Mouse (Mus musculus) midbrain, postnatal 0 days (tissue): Measurements from ENCODE around the gene Kcnn1. TPM values are rescaled to one million over a fixed set of nuclear protein-coding genes. Genes with fewer than 3 reads are reported as not detected.

Experiments
- ATAC-seq: fragments of 200-750 bp; cut with Nextera tagmentation; 2 replicates; pipeline ENCODE4 v1.8.0; 2017; ENCODE audit warnings: moderate number of reproducible peaks, mild to moderate bottlenecking, moderate TSS enrichment, moderate library complexity; ENCODE audit not compliant: low FRiP score
- DNase-seq: peaks from one replicate; pipeline ENCODE4 v3.0.0-alpha.2; 2015; ENCODE audit warnings: low spot score
- H3K27ac ChIP-seq: fragments of 300-500 bp; sonication (generic); 2 replicates; pipeline ENCODE4 v1.5.1; 2014; ENCODE audit warnings: low read depth, mild to moderate bottlenecking, low read length, mixed read lengths
- H3K27me3 ChIP-seq: fragments of 300-500 bp; sonication (generic); 2 replicates; pipeline ENCODE4 v1.6.1; 2014; ENCODE audit warnings: low read length, control low read depth, mixed read lengths; ENCODE audit not compliant: insufficient read depth
- H3K36me3 ChIP-seq: fragments of 300-500 bp; sonication (generic); 2 replicates; pipeline ENCODE4 v1.6.1; 2014; ENCODE audit warnings: low read length, control low read depth, mixed read lengths; ENCODE audit not compliant: insufficient read depth
- H3K4me1 ChIP-seq: fragments of 300-500 bp; sonication (generic); 2 replicates; pipeline ENCODE4 v1.6.1; 2014; ENCODE audit warnings: mild to moderate bottlenecking, control low read depth, antibody characterized with exemption, low read length, mixed read lengths; ENCODE audit not compliant: insufficient read depth
- H3K4me2 ChIP-seq: fragments of 300-500 bp; sonication (generic); 2 replicates; pipeline ENCODE4 v1.6.1; 2014; ENCODE audit warnings: low read depth, mild to moderate bottlenecking, low read length, mixed read lengths; ENCODE audit not compliant: poor library complexity, severe bottlenecking
- H3K4me3 ChIP-seq: fragments of 300-500 bp; sonication (generic); 2 replicates; pipeline ENCODE4 v1.5.1; 2014; ENCODE audit warnings: low read depth, mild to moderate bottlenecking, low read length, moderate library complexity
- H3K9ac ChIP-seq: fragments of 300-500 bp; sonication (generic); replicated peaks from 2 replicates; pipeline ENCODE4 v1.6.1; 2014; ENCODE audit warnings: mild to moderate bottlenecking, low read length, moderate library complexity, mixed read lengths; ENCODE audit not compliant: poor library complexity, severe bottlenecking
- H3K9me3 ChIP-seq: fragments of 300-500 bp; sonication (generic); 2 replicates; pipeline ENCODE4 v1.6.1; 2016; ENCODE audit warnings: low read length, control low read depth
- CTCF ChIP-seq: IDR thresholded peaks from 2 replicates; pipeline ENCODE4 v1.5.1; 2016; ENCODE audit warnings: antibody characterized with exemption, mild to moderate bottlenecking
- WGBS: fragments of 180-500 bp; shearing (Covaris S2); extraction: QIAGEN DNeasy Blood & Tissue Kit; methylation state at CpG from one replicate; pipeline ENCODE4 v1.1.7; 2014; 5-methylcytosine and 5-hydroxymethylcytosine counted together
- polyA plus RNA-seq: library from polyadenylated mRNA; unstranded; fragments of >200 nt; fragmentation: Nextera tagmentation; extraction: Ambion mirVana; gene quantifications from 2 replicates; pipeline ENCODE4 v1.2.1, GENCODE M21; 2015
- total RNA-seq: library from RNA; depleted of rRNA; stranded (reverse); fragments of >200 nt; gene quantifications from 2 replicates; pipeline ENCODE4 v1.2.3, GENCODE M21; 2014

Kcnn1 gene
- total and polyA plus RNA-seq, 2 experiments from 2014 or later = 10.0 to 32.8 TPM

- H3K27me3 ChIP-seq = 0 out of 2 replicates have a peak, but pooled peaks cover 4% of the 10 kb centered on the region
- no peak for DNase-seq
- H3K27ac ChIP-seq = no peak overlapping the region
- no peaks in the 10 kb centered on the region for H3K36me3 ChIP-seq
- H3K4me1 ChIP-seq = peaks cover 3% of the 10 kb centered on the region; the same call in 1 of the 2 replicates
- H3K4me2 ChIP-seq = no peak overlapping the region
- WGBS = 66% methylated on average over 4 of the region's 4 CpGs
- no peaks in the 10 kb centered on the region for H3K9me3 ChIP-seq
- no peak for TF ChIP-seq CTCF
- no peak overlapping the region for H3K4me3 ChIP-seq
- no peak overlapping the region for H3K9ac ChIP-seq
- ATAC-seq = no peak
Measured at GRCm38 (mm10) chr8:70904532-70904931, 41.5 kb upstream of the Kcnn1 start.

GRCm38 (mm10) chr8:70903582-70903981 lies 40.5 kb upstream of the Kcnn1 start:
- DNase-seq (no peak), ATAC-seq (no peak)
- no peak overlapping the region for H3K4me2 ChIP-seq
- 0 out of 2 replicates have a peak, but pooled peaks cover 4% of the 10 kb centered on the region for H3K27me3 ChIP-seq
- H3K36me3 ChIP-seq = no peaks in the 10 kb centered on the region
- H3K9ac ChIP-seq = no peak overlapping the region
- no peak overlapping the region for H3K4me3 ChIP-seq
- TF ChIP-seq CTCF = no peak
- peaks cover 3% of the 10 kb centered on the region; the same call in 1 of the 2 replicates for H3K4me1 ChIP-seq
- no peaks in the 10 kb centered on the region for H3K9me3 ChIP-seq
- no peak overlapping the region for H3K27ac ChIP-seq

- no peak overlapping the region for H3K4me2 ChIP-seq
- H3K9me3 ChIP-seq = no peaks in the 10 kb centered on the region
- WGBS = 45% methylated on average over 4 of the region's 4 CpGs
- TF ChIP-seq CTCF = no peak
- no peak overlapping the region for H3K4me3 ChIP-seq
- no peak overlapping the region for H3K27ac ChIP-seq
- 0 out of 2 replicates have a peak, but pooled peaks cover 4% of the 10 kb centered on the region for H3K27me3 ChIP-seq
- DNase-seq (no peak), ATAC-seq (no peak)
- H3K9ac ChIP-seq = no peak overlapping the region
- no peaks in the 10 kb centered on the region for H3K36me3 ChIP-seq
- H3K4me1 ChIP-seq = peaks cover 3% of the 10 kb centered on the region; the same call in 1 of the 2 replicates
Measured at GRCm38 (mm10) chr8:70903112-70903511, 40.1 kb upstream of the Kcnn1 start.

GRCm38 (mm10) chr8:70902211-70902610 lies 39.2 kb upstream of the Kcnn1 start:
- H3K9ac ChIP-seq = no peak overlapping the region
- H3K27ac ChIP-seq = no peak overlapping the region
- H3K4me1 ChIP-seq = peaks cover 3% of the 10 kb centered on the region; the same call in 1 of the 2 replicates
- DNase-seq = no peak
- WGBS = 40% methylated on average over 5 of the region's 5 CpGs
- H3K27me3 ChIP-seq = 0 out of 2 replicates have a peak, but pooled peaks cover 4% of the 10 kb centered on the region
- no peak for TF ChIP-seq CTCF
- no peak for ATAC-seq
- no peaks in the 10 kb centered on the region for H3K36me3 ChIP-seq
- no peaks in the 10 kb centered on the region for H3K9me3 ChIP-seq
- no peak overlapping the region for H3K4me3 ChIP-seq
- H3K4me2 ChIP-seq = no peak overlapping the region

GRCm38 (mm10) chr8:70900872-70901387 lies 37.9 kb upstream of the Kcnn1 start:
- DNase-seq (no peak), ATAC-seq (no peak)
- Histone ChIP-seq H3K9ac (no peak overlapping the region), H3K4me2 (no peak overlapping the region), H3K27ac (no peak overlapping the region), H3K36me3 (no peaks in the 10 kb centered on the region), H3K4me3 (no peak overlapping the region), H3K27me3 (0 out of 2 replicates have a peak, but pooled peaks cover 4% of the 10 kb centered on the region), H3K4me1 (0 out of 2 replicates have a peak, but pooled peaks cover 2% of the 10 kb centered on the region), H3K9me3 (no peaks in the 10 kb centered on the region)
- TF ChIP-seq CTCF = no peak
- 80% methylated on average over 2 of the region's 2 CpGs for WGBS

DNA sequence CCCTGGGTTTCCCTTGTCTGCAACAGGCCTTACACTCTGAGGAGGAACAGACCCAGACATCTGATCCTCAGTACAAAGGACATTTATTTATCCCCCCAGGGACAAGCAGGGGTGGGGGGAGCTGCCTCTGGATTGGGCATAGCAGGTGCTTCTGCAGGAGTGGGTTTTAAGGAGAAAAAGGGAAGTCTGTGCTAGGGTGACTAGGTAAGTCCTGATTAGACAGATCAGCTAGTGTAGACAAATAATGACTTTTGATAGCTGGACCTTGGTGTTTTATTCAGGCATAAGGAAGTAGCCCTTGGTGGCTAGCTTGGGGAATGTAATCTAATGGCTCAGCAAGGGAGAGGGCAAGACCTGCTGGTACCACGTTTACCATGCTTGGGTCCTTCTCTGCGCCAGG lies 36.2 kb upstream of the Kcnn1 start:
- TF ChIP-seq CTCF = no peak
- Histone ChIP-seq H3K4me2 (no peak overlapping the region), H3K4me1 (0 out of 2 replicates have a peak, but pooled peaks cover 2% of the 10 kb centered on the region), H3K36me3 (peaks cover 13% of the 10 kb centered on the region), H3K27ac (no peak overlapping the region), H3K4me3 (no peak overlapping the region), H3K9me3 (no peaks in the 10 kb centered on the region), H3K27me3 (0 out of 2 replicates have a peak, but pooled peaks cover 4% of the 10 kb centered on the region), H3K9ac (no peak overlapping the region)
- ATAC-seq = no peak
- 89% methylated on average over 2 of the region's 2 CpGs for WGBS
- no peak for DNase-seq
